In the genomic region with DNA sequence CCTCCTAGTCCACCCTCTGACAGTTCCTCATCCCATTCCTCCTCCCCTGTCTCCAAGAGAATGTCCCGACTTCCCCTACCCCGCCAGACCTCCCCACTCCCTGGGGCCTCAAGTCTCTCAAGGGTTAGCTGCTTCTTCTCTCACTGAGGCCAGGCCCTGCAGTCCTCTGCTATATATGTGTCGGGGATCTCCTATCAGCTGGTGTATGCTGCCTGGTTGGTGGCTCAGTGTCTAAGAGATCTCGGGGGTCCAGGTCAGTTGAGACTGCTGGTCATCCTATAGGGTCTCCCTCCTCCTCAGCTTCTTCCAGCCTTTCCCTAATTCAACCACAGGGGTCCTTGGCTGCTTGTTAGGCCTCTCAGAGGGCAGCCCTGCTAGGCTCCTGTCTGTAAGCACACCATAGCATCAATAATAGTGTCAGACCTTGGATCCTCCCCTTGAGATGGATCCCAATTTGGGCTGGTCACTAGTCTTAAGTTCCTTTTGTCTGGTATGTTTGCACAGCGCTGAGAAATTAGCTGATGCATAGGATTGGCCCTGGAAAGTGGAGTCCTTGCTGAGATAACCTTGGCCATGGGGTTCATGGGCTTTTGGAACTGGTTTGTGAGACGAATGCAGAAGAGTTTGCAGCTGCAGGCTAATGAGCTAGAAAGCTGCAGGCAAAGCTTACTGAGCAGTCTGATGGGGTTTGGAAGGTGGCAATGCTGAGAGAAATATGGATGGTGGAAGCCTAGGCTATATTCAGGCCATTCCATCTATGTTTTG, we compare ENCODE assay signal across 26 mouse cellular contexts. TPM values are rescaled to one million over a fixed set of nuclear protein-coding genes. Genes with fewer than 3 reads are reported as not detected.
A peak's percentile ranks its signal among the peaks of the same experiment; 100 is the strongest.
DNase-seq lines count a peak whose midpoint lies in the region; ATAC-seq lines count a peak whose summit lies in the region.
"Had no signal": no experiment of that assay in that cellular context is flagged by ENCODE, and none has a peak within 500 bp of the region (broad histone marks: within the 10 kb centered on the region; RNA-seq: fewer than 3 reads in every experiment).

No protein-coding gene starts in this region.

- H3K4me2 ChIP-seq in midbrain, embryonic 11.5 days: no peak overlapping the region
- H3K4me2 ChIP-seq: embryonic facial prominence, embryonic 12.5 days; embryonic facial prominence, embryonic 15.5 days; heart, embryonic 13.5 days; hindbrain, embryonic 12.5 days; hindbrain, embryonic 15.5 days had no signal

- no peaks in the 10 kb centered on the region for H3K36me3 ChIP-seq in midbrain, embryonic 11.5 days (ENCODE audit: control insufficient read depth, insufficient read depth, low read length)
- H3K36me3 ChIP-seq in midbrain, embryonic 10.5 days: no peaks in the 10 kb centered on the region
- H3K36me3 ChIP-seq: embryonic facial prominence, embryonic 12.5 days; embryonic facial prominence, embryonic 15.5 days; G1E; heart, embryonic 13.5 days; hindbrain, embryonic 12.5 days; hindbrain, embryonic 15.5 days had no signal

- H3K9me3 ChIP-seq in midbrain, embryonic 11.5 days (ENCODE audit: control insufficient read depth, low read length): no peaks in the 10 kb centered on the region
- no peaks in the 10 kb centered on the region for H3K9me3 ChIP-seq in midbrain, embryonic 10.5 days (replicated peaks)
- H3K9me3 ChIP-seq: embryonic facial prominence, embryonic 12.5 days; embryonic facial prominence, embryonic 15.5 days; G1E; heart, embryonic 13.5 days; hindbrain, embryonic 12.5 days; hindbrain, embryonic 15.5 days had no signal

- H3K9ac ChIP-seq in midbrain, embryonic 11.5 days (ENCODE audit: low read length): no peak overlapping the region
- H3K9ac ChIP-seq: embryonic facial prominence, embryonic 12.5 days; embryonic facial prominence, embryonic 15.5 days; heart, embryonic 13.5 days; hindbrain, embryonic 12.5 days; hindbrain, embryonic 15.5 days had no signal

- no peak for ATAC-seq in midbrain, embryonic 11.5 days (ENCODE audit: low FRiP score)
- ATAC-seq: forebrain, embryonic 14.5 days; intestine, postnatal 0 days had no signal

- DNase-seq in adrenal gland, adult 2 months: peak; percentile 71
- DNase-seq in adrenal gland, adult 18-20 months (ENCODE audit: low spot score in 2 of 2): no peak
- DNase-seq in midbrain, embryonic 11.5 days (ENCODE audit: low spot score, missing footprints): peak; percentile 19
- DNase-seq in midbrain, embryonic 10.5 days (ENCODE audit: low spot score): no peak
- DNase-seq in adrenal gland, adult 8-10 months: peak; percentile 54
- peak; percentile 33 for DNase-seq in adrenal gland, postnatal 14 days
- no peak for DNase-seq in spleen, postnatal 14 days (ENCODE audit: low spot score in 2 of 2)
- no peak for DNase-seq in Muller cell, postnatal 12 days (ENCODE audit: inconsistent ontology term)
- DNase-seq: B cell, adult 2 months; cerebellum, adult 11 months; cerebellum, adult 2 months; cerebellum, adult 9-11 months; cerebellum, postnatal 25 days; gastrocnemius, postnatal 10 days; gastrocnemius, postnatal 36 days; heart, postnatal 14 days; kidney, adult 2 months had no signal

- no peak overlapping the region for H3K4me3 ChIP-seq in midbrain, embryonic 11.5 days (ENCODE audit: low read depth, low read length)
- no peak overlapping the region for H3K4me3 ChIP-seq in midbrain, embryonic 10.5 days
- H3K4me3 ChIP-seq: embryonic facial prominence, embryonic 12.5 days; embryonic facial prominence, embryonic 15.5 days; heart, embryonic 13.5 days; hindbrain, embryonic 12.5 days; hindbrain, embryonic 15.5 days had no signal

- WGBS in midbrain, embryonic 11.5 days: 78% methylated on average over 6 of the region's 6 CpGs
- WGBS in midbrain, embryonic 10.5 days: 78% methylated on average over 6 of the region's 6 CpGs

- H3K27me3 ChIP-seq in midbrain, embryonic 11.5 days (ENCODE audit: control insufficient read depth, insufficient read depth, low read length): no peaks in the 10 kb centered on the region
- H3K27me3 ChIP-seq in midbrain, embryonic 10.5 days (ENCODE audit: low read depth, poor library complexity, severe bottlenecking): no peaks in the 10 kb centered on the region
- H3K27me3 ChIP-seq: CH12.LX; embryonic facial prominence, embryonic 12.5 days; embryonic facial prominence, embryonic 15.5 days; heart, embryonic 13.5 days; hindbrain, embryonic 12.5 days; hindbrain, embryonic 15.5 days had no signal

- H3K27ac ChIP-seq in midbrain, embryonic 11.5 days (ENCODE audit: low read depth, low read length): no peak overlapping the region
- H3K27ac ChIP-seq in midbrain, embryonic 10.5 days (replicated peaks): no peak overlapping the region
- H3K27ac ChIP-seq: embryonic facial prominence, embryonic 12.5 days; embryonic facial prominence, embryonic 15.5 days; heart, embryonic 13.5 days; hindbrain, embryonic 12.5 days; hindbrain, embryonic 15.5 days had no signal

- H3K4me1 ChIP-seq in midbrain, embryonic 11.5 days (ENCODE audit: control insufficient read depth, insufficient read depth, low read length): no peaks in the 10 kb centered on the region
- H3K4me1 ChIP-seq in midbrain, embryonic 10.5 days: no peaks in the 10 kb centered on the region
- H3K4me1 ChIP-seq: embryonic facial prominence, embryonic 12.5 days; embryonic facial prominence, embryonic 15.5 days; heart, embryonic 13.5 days; hindbrain, embryonic 12.5 days; hindbrain, embryonic 15.5 days had no signal

RNA-seq across cellular contexts. Expression of gene Tmx1, which starts 34.0 kb away (rescaled TPM):
- total RNA-seq in adrenal gland, adult 2 months (2021): 10 to 100 TPM; 40.7 to 41.1 TPM
- polyA plus RNA-seq in adrenal gland, adult 2 months (2012; rRNA removed): 3.3 and 3.8 TPM in 2 replicates
- total RNA-seq in adrenal gland, adult 18-20 months (2021): 10 to 100 TPM; 40.2 to 46.3 TPM
- 135 and 150 TPM in 2 replicates for polyA plus RNA-seq in midbrain, embryonic 11.5 days (2014; fragmentation: Nextera tagmentation; extraction: Ambion mirVana)
- polyA plus RNA-seq in midbrain, embryonic 10.5 days (2016; fragmentation: Nextera tagmentation; extraction: Ambion mirVana): 141 and 143 TPM in 2 replicates
- total RNA-seq in adrenal gland, adult 8-10 months (2022): 10 to 100 TPM; 38.9 to 45.9 (median 43.5) TPM
- total RNA-seq in adrenal gland, postnatal 14 days (2021): 44.2 and 51.4 TPM in 2 replicates

Comparison
In these comparisons a context has a peak if more than half of its experiments do, and no peak if none do; other contexts are left out.
1. DNase-seq: peak in adrenal gland, adult 2 months (single experiment), midbrain, embryonic 11.5 days (single experiment), adrenal gland, adult 8-10 months (single experiment) and adrenal gland, postnatal 14 days (single experiment); none in adrenal gland, adult 18-20 months (0 of 2), midbrain, embryonic 10.5 days (single experiment), spleen, postnatal 14 days (0 of 2) and Muller cell, postnatal 12 days (single experiment).